Mouse (Mus musculus) embryo, embryonic 9.5 days (tissue): ENCODE data around the gene Tns2.
"Not testable (repeated sequence)": the region's sequence is repeated elsewhere in the genome, so short reads cannot be mapped to it uniquely, and the experiment has no call there.

Experiments used
- DNase-seq: peaks from one replicate; pipeline ENCODE4 v3.0.0-alpha.2; 2017; ENCODE audit errors: extremely low spot score

Gene Tns2

DNA sequence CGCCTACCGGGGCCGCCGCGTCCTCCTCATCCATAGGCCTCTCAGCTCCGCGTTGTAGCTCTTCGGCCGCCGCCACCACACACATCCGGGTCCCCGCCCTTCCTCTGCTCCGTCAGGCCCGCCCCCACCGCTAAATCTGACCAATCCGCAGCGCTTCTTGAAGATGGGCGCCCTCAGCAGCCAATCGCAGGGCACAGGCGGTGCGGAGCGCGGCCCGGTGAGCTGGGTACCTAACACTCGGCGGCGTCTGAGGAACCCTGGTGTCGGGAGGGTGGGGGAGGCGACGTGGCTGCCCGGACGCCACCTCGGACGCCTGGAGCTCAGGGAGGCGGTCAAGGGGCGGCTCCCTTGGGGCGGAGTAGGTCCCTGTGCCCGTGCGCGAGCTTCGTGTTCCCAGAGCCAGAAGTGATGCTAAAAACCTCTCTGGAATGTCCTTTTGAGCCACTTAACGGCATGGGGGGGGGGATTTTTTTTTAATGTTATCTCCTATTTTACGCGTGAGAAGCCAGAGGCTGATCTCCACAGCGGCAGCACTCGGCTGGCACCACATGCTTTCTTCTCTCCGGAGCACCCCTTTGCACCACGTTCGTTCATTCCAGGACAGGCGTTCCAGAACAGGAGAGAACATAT, 36.0 kb downstream of the Tns2 start, which contains the start of gene Spryd3:
Gene Spryd3 (minus strand): TSS at position 106 of the 630 bp plus-strand sequence.
- peak; percentile 99 for DNase-seq

DNA sequence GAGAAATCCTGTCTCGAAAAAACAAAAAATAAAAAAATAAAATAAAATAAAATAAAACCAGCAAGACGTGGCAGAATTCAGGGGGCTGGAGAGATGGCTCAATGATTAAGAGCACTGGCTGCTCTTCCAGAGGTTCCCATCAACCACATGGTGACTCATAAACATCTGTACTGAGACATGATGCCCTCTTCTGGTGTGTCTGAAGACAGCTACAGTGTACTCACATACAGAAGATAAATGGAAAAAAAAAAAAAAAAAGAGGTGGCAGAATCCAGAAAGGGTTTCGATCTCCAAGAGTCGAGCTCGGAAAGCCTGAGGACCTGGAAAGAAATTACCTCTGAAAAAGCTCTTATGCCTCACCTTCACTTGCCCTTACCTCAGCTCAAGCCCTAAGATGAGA, 40.9 kb downstream of the Tns2 start:
- DNase-seq, result no peak

DNA sequence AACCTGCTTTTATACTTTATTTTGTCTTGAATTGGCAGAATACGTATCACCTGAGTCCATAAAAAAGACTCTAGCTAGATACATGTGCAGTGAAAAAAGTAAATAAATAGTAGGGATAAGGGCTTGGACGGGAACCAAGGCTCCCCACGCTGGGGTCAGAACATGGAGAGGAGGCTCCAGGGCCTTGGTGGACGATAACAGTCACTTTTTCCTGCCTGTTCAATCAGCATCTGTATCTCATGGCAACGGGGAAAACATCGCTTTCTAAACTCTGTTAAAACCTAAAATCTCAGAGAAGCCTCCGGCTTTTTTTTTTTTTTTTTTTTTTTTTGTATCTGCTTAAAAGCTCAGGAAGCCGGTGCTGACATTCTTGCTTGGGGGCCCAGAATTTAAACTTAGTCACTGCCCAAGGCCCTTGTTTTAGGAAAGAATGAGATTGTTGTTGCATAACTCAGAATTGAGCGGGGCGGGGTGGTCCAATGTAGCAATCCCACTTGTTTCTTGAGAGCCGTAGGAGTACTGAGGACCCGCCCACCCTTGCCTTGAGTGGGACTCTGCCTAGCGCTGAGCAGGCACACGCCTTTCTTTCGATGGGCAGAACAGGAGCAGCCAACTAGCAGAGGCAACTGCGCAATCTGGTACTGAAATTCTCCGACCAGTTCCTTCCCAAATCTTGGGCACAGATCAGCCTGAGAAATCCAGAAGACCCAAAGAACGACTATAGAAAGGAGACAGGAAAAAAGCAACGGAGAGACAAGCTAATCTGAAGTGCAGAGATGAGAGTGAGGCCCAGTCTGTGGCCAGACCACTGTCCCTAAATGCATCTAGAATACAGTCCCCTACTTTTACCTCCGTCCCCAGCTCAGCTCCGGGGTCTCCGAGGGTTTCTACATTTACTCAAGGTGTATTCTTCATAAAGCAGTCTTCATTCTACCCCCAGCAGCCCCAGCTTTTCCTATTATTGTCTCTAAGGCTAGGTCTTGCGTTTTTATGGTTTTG, 43.0 kb downstream of the Tns2 start:
- DNase-seq, result no peak

DNA sequence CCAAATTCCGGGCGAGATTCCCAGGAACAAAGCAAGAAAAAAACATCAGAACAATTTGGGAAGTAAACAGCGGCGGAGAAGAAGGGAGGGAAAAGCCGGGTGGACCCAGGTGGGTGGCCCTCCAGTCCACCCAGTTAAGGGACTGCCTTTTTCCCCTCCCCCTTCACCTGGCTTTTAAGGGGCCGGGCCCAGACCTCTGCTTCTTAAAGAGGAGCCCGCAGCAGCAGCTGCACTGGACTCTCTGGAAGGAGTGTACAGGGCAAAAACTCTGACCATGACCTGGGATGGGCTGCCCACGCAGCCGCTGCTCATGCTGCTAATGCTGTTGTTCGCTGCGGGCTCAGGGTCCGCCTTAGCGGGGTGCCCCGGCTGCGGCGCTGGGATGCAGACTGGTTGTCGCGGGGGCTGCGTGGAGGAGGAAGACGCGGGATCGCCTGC, 44.1 kb downstream of the Tns2 start, which contains the start of gene Igfbp6:
Gene Igfbp6 (plus strand): TSS at position 89 of the 438 bp plus-strand sequence.
- no peak for DNase-seq

DNA sequence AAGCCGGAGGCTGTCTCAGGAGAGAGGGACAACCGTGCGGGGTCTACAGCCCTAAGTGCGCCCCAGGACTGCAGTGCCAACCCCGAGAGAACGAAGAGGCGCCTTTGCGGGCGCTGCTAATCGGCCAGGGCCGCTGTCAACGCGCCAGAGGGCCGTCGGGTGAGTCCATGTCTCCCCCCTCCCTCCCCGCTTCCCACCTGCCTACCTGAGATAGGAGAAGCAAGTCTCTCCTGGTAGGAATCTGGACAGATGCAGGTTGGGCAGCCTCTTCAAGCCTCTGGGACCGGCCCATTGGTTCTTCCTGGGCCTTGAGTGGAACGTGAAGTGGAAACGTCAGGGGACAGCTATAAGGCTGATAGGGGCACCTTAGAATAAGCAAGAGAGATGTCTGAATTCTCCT, 44.5 kb downstream of the Tns2 start:
- DNase-seq, result no peak

DNA sequence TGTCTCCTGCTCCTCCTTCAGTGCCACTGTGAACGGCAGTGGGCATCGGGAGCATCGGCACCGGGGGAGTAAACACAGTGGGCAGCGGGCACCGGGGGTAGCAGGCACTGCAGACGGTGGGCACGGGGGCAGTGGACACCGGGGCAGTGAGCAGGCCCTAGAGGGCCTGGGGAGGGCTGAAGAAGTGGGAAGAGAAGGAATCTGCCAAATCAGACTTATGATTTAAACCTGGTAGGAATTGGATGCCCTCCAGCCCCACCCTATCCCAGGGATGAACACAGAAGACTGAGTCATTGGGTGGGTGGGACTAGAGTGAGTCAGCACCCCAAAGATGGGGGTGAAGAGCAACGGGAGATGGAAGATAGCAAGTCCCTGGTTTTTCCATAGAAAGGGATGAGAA, 45.1 kb downstream of the Tns2 start:
- DNase-seq, result no peak

DNA sequence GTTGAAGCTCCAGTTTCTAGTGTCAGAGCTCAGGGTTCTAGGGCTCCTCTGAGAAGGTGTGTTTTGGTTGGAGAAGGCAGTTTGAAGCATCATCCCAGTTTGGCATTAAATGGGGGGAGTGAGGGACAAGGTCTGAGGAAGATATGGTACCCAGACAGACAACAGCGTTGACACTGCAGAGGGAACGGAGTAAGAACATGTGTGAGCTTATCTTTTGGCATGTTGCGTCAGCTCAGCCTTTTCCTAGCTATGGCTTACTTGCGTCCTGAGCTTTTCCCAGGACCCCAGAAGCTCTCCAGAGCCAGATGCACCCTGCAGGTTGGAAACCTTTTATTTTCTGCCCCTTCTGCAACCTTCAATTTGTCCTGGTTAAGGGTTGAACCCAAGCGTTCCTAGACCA, 45.9 kb downstream of the Tns2 start:
- no peak for DNase-seq

DNA sequence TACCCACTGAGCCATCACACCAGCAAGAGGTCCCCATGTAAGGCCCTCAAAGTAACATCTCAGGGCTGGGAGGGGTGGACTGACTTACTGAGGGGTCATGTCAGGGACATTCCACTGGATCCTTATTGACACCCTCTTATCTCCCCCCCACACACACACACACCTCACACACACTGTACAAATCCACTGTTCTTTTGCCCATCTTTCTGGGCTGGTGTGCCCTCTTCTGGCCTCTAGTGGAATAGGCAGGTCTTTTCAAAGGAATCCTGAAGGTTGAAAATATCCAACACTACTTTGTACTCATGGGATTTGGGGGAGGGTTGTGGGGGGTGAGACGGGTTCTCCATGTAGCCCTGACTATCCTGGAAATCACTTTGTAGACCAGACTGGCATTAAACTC, 46.7 kb downstream of the Tns2 start:
- no peak for DNase-seq

DNA sequence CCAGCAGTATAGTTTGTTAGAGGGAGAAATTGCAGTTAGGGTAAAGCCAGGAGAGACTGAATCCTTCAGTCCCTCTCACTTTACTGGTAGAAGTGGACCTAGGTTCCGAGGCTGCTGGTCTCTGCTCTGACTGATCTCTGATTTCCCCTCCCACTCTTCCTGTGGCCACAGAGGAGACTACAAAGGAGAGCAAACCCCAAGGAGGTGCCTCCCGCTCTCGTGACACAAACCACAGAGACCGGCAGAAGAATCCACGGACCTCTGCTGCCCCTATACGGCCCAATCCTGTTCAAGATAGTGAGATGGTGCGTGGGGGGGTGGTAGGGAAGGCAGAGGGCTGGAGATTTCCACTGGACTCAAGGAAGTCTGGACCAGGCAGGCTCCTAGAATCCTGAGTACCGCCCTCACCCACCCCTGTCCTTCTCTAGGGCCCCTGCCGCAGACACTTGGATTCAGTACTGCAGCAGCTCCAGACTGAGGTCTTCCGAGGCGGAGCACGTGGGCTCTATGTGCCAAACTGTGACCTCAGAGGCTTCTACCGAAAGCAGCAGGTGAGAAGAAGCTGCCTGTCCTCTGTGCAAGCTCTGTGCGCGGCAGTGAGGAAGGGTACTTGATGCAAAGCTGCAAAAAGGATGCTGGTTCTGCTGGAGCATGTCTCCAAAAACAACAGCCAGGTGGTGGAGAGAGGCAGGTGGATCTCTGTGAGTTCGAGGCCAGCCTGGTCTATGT, 47.6 kb downstream of the Tns2 start:
- no peak for DNase-seq

DNA sequence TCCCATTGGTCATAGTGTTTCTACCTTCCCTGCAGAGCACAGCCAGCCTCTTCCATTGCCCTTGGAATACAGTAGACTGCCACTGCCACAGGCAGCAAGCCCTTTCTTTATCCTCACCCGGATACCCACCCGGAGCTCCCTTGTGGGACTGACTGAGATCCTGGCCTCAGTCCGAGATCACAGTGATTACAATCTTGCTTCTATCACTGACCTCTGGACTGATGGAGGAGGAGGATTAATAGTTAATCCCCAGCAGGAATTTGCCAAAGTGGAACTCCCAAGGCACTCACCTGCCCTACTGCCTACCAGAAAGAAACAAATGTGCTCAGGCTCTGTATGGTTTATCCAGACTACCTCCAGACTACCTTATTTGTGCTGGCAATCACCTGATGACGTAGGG, 49.3 kb downstream of the Tns2 start:
- no peak for DNase-seq

DNA sequence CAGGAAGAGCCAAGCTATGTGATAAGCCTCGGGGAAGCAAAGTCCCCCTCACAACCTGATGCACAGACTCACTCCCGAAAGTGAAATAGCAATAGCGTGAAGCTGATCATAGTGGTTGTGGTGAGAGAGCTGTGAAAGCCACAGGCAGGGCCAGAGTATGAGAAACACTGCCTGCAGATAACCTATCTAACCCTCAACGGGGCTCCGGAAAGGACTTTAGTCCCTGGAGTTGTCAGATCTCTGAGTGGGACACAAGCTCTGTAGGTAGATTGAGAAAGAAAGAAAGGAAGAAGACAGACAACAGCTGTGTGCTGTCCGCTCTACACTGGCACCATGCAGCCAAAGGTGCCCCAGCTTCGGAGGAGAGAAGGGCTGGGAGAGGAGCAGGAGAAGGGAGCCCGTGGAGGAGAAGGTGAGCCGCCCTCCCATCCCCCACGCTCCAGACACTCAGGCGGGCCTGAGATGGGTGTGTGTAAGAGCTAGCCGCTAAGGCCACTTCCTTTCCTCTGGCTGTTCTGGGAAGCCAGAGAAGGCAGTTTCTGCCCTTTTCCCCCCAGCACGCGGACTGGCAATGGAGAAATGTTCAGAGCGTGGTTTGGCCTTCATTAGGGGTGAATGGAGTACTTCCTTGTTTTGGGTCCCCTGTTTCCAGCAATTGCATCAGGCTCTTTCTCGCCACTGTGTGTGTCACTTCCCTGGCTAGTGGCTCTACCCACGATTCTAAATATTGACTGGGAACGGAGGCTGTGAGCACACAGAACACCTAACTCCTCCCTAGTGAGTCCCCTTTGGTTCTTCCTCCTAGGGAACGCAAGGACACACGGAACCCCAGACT, 50.3 kb downstream of the Tns2 start, which contains the start of gene Soat2:
Gene Soat2 (plus strand): TSS at position 226 of the 835 bp plus-strand sequence.
- no peak for DNase-seq

DNA sequence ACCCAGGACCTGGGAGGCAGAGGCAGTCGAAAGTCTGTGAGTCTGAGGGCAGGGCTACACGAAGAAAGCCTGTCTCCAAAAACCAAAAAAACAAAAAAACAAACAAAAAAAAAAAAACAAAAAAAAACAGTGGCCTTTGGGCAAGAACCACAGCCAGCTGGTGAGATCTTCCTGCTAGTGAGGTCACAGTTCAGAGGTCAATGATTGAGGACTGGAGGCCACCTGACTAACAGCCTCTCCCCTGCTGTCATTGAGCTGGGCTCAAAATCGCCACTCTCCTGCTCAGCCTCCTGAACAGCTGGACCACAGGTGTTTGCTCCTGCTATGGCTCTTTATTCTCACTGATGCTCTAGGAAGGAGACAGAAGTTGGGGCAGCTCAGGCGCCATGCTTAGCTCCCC, 52.4 kb downstream of the Tns2 start:
- peak; percentile 56 for DNase-seq

DNA sequence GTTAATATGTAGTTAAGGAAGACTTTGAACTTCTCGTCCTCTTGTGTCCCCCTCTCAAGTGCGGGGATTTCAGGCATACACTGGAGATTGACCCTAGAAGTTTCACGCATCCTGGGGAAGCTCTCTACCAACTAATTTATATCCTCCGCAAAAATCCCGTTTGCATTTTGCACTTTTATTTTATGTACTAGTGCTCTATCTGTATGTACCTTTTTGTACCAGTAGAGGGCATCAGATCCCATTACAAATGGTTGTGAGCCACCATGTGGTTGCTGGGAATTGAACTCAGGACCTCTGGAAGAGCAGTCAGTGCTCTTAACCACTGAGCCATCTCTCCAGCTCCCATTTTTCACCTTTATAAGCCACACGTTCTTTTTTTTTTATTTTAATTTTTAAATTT, 54.8 kb downstream of the Tns2 start:
- not testable (repeated sequence) for DNase-seq

DNA sequence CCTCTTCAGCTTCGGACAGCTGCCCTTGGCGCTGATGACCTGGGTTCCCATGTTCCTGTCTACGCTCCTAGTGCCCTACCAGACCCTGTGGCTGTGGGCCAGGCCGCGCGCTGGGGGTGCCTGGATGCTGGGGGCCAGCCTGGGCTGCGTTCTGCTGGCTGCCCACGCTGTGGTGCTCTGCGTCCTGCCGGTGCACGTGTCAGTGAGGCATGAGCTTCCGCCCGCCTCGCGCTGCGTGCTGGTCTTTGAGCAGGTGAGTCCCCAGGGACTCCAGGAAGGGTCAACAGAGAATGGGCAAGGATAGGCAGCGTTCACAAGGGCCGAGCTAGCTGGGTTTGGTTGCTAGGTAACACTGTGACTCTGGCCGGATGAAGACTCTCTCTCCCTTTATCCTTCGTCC, 56.6 kb downstream of the Tns2 start:
- DNase-seq, result no peak

DNA sequence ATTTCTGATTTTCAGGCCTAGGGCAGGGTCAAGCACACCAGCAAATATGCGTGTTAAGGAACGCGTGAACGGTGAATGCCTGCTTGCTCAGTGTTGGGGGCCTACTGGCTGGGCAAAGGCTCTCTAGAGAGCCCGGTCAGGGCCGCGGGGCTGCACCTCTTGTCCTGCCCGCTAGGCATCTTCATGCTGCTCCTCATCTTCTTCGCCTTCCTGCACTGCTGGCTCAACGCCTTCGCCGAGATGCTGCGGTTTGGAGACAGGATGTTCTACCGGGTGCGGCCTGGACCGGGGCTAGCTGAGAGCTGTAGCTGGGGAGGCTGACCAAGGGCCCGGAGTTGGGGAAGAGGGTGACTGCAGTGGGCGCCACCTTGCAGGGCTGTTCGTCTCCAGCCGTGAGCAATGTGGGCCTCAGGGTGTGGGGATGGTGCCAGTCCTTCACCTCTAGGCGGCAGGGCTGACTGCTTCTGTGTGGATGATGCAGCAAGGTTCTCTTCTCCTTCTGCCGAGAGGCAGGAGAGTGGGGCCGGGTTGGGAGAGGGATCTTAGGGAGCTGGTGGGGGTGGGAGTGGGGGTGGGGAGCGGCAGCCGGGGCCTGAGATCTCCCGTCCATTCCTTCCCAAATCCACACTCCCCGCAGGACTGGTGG, 60.3 kb downstream of the Tns2 start:
- DNase-seq, result no peak

DNA sequence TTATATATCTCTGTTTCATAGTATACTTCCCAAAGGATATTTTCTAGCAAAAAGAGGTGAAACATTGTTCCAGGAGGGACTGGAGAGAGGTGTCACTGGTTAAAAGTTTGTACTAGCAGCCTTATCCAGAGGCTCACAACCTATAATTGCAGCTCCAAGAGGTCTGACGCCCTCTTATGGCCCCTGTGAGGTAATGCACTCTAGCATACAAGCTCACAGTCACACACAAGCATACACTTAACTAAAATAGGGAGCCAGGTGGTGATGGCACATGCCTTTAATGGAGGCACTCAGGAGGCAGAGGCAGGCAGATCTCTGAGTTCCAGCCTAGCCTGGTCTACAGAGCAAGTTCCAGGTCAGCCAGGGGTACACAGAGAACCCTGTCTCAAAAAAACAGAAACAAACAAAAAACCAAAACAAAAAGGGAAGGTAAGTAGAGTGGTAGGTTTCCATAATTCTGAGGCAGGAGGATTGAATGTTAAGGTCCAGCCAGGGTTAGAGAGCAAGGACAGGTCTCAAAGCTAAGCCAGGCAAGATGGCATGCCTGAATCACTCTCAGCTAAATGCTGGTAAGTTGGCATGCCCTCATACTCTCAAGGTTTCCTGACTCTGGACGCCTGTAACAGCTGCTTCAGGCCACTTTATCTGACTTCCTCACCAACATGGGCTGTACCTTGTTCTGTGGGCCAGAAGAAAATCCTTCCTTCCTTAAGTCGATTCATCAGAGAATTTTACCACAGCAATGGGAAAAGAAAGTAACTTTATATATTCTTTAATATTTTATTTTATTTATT, 63.9 kb downstream of the Tns2 start:
- DNase-seq, result no peak

DNA sequence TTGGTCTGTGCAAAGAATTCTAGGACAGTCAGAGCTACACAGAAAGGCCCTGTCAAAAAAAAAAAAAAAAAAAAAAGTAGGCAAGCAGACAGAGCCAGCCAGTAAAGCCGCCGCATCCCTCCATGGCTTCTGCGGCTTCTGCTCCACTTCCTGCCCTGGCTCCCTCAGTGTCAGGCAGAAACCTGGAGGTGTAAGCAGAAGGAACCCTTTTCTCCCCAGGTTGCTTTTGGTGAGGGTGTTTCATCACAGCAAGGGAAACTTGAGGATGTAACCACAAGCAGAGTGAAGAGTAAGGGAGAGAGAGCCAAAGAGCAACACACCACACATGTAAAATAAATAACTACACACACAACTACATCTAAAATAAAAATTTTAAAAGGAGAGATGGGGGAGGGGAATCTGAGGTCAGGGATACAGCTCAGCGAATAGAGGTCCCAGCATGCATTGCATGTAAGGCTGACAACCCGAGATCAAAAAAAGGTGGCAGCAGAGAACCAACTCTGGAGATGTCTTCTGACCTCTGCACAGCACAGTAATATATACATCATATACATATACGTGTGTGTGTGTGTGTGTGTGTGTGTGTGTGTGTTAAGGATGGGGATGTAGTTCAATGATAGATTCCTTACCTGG, 65.4 kb downstream of the Tns2 start:
- DNase-seq, result no peak
